Mouse (Mus musculus) neural tube, embryonic 14.5 days (tissue): ENCODE data around the gene M1ap. TPM values are rescaled to one million over a fixed set of nuclear protein-coding genes. Genes with fewer than 3 reads are reported as not detected.

Experiments
- ATAC-seq: fragments of 200-750 bp; cut with Nextera tagmentation; 2 replicates; pipeline ENCODE4 v1.8.0; 2017; ENCODE audit warnings: low read depth, mild to moderate bottlenecking, moderate TSS enrichment, moderate library complexity
- H3K27ac ChIP-seq: fragments of 300-500 bp; sonication (generic); 2 replicates; pipeline ENCODE4 v1.5.1; 2014; ENCODE audit warnings: low read depth, mild to moderate bottlenecking, control low read depth, low read length, moderate library complexity, mixed read lengths
- H3K27me3 ChIP-seq: fragments of 300-500 bp; sonication (generic); 2 replicates; pipeline ENCODE4 v1.6.1; 2014; ENCODE audit warnings: low read length; ENCODE audit not compliant: control insufficient read depth, insufficient read depth
- H3K36me3 ChIP-seq: fragments of 300-500 bp; sonication (generic); 2 replicates; pipeline ENCODE4 v1.6.1; 2014; ENCODE audit warnings: low read length, mixed read lengths; ENCODE audit not compliant: control insufficient read depth, insufficient read depth
- H3K4me1 ChIP-seq: fragments of 300-500 bp; sonication (generic); 2 replicates; pipeline ENCODE4 v1.6.1; 2014; ENCODE audit warnings: low read length; ENCODE audit not compliant: control insufficient read depth, insufficient read depth
- H3K4me2 ChIP-seq: fragments of 300-500 bp; sonication (generic); 2 replicates; pipeline ENCODE4 v1.6.1; 2014; ENCODE audit warnings: mild to moderate bottlenecking, low read depth, low read length, control low read depth
- H3K4me3 ChIP-seq: fragments of 300-500 bp; sonication (generic); 2 replicates; pipeline ENCODE4 v1.5.1; 2014; ENCODE audit warnings: low read depth, low read length, control low read depth, mixed read lengths
- H3K9ac ChIP-seq: fragments of 300-500 bp; sonication (generic); replicated peaks from 2 replicates; pipeline ENCODE4 v1.6.1; 2014; ENCODE audit warnings: low read depth, mild to moderate bottlenecking, control low read depth, low read length, mixed read lengths
- H3K9me3 ChIP-seq: fragments of 300-500 bp; sonication (generic); 2 replicates; pipeline ENCODE4 v1.6.1; 2016; ENCODE audit warnings: low read length; ENCODE audit not compliant: control insufficient read depth
- WGBS: fragments of 180-500 bp; shearing (Covaris S2); extraction: QIAGEN DNeasy Blood & Tissue Kit; methylation state at CpG from one replicate; pipeline ENCODE4 v1.1.7; 2014; 5-methylcytosine and 5-hydroxymethylcytosine counted together
- polyA plus RNA-seq: library from polyadenylated mRNA; unstranded; fragments of >200 nt; fragmentation: Nextera tagmentation; extraction: Ambion mirVana; gene quantifications from 2 replicates; pipeline ENCODE4 v1.2.1, GENCODE M21; 2014

M1ap gene
- polyA plus RNA-seq, 1 experiment from 2014 or later = not detected

DNA sequence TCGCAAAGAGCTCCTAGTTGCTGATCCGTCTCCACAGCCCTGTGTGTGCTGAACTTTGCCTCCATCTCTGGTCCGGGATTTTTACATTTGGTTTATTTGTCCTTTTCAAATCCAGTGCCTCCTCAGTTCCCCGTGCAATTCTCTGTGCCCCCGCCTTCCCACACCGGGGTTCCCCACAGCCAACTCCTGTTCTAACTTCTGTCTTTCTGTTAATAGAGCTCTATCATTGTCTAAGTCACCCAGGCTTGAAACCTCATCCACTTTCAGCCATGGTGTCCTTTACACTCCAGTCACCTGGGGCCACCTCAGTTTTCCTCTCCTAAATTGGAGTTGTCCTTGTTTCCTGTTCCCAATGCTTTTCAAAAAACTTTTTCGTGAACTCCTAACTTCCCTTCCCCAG lies 64.6 kb downstream of the M1ap start:
- Histone ChIP-seq H3K27ac (no peak overlapping the region), H3K9ac (no peak overlapping the region), H3K4me1 (no peaks in the 10 kb centered on the region), H3K36me3 (no peaks in the 10 kb centered on the region), H3K9me3 (no peaks in the 10 kb centered on the region), H3K27me3 (no peaks in the 10 kb centered on the region), H3K4me3 (no peak overlapping the region), H3K4me2 (no peak overlapping the region)
- ATAC-seq = no peak
- WGBS = 85% methylated on average over 7 of the region's 7 CpGs

- Histone ChIP-seq H3K9me3 (no peaks in the 10 kb centered on the region), H3K4me3 (no peak overlapping the region), H3K27ac (no peak overlapping the region), H3K36me3 (no peaks in the 10 kb centered on the region), H3K27me3 (no peaks in the 10 kb centered on the region), H3K4me2 (no peak overlapping the region), H3K4me1 (no peaks in the 10 kb centered on the region), H3K9ac (no peak overlapping the region)
- 78% methylated on average over 6 of the region's 6 CpGs for WGBS
- no peak for ATAC-seq
These were observed 65.1 kb downstream of the M1ap start for GRCm38 (mm10) chr6:83011756-83012155.

GRCm38 (mm10) chr6:83013444-83013843 lies 66.7 kb downstream of the M1ap start:
- Histone ChIP-seq H3K27me3 (no peaks in the 10 kb centered on the region), H3K36me3 (no peaks in the 10 kb centered on the region), H3K4me2 (no peak overlapping the region), H3K4me3 (no peak overlapping the region), H3K9ac (no peak overlapping the region), H3K9me3 (no peaks in the 10 kb centered on the region), H3K27ac (no peak overlapping the region), H3K4me1 (no peaks in the 10 kb centered on the region)
- WGBS = 80% methylated on average over 5 of the region's 5 CpGs
- no peak for ATAC-seq

DNA sequence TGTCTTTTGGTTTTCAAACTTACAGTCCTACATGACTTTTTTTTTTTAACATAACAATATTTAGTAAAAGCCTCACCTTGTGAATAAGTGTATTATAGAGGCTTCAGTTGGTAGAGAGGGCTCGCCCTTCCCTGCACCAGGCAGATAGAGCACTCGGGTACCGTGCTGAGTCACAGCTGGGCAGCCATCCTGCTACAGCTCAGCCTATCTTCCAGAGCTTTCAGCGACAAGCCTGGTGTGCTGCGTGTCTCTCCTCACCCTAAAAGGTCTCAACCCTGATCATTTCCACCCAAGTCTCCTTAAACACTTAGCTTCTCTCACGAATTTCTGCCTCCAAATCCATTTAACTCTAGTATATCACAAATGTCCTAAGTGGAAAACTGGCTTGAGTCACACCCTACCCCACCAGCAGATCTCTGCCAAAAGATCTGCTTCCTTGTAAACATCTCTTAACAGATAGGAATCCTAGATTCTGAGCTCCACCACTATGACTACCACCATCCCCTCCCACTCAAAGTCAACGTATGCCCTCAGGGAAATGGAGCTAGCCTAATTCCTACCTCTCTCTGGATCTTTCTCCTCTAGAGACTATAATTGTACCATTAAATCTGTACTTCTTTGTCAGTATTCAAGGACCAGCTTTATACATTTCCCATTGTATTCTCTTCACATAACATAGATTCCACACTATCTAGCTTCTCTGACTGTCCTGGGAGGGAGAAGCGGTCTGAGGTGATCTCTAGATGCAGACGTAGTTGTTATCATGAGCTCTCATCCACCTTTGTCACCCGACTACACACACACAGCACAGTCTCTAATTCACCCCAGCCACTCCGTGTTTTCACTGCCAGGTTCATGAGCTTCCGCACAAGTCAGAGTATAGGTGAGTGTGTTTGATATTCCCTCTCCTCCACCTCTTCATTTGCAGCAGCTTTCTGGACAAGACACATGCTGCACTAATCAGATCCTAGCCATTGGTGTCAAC lies 68.1 kb downstream of the M1ap start:
- no peak overlapping the region for H3K4me3 ChIP-seq
- H3K4me1 ChIP-seq = no peaks in the 10 kb centered on the region
- no peak overlapping the region for H3K9ac ChIP-seq
- H3K4me2 ChIP-seq = no peak overlapping the region
- H3K27ac ChIP-seq = no peak overlapping the region
- H3K27me3 ChIP-seq = no peaks in the 10 kb centered on the region
- H3K9me3 ChIP-seq = no peaks in the 10 kb centered on the region
- H3K36me3 ChIP-seq = no peaks in the 10 kb centered on the region
- WGBS = 79% methylated on average over 12 of the region's 12 CpGs
- ATAC-seq = no peak

GRCm38 (mm10) chr6:83015749-83016148 lies 69.0 kb downstream of the M1ap start:
- Histone ChIP-seq H3K4me2 (no peak overlapping the region), H3K9me3 (no peaks in the 10 kb centered on the region), H3K27ac (no peak overlapping the region), H3K4me1 (no peaks in the 10 kb centered on the region), H3K27me3 (no peaks in the 10 kb centered on the region), H3K4me3 (no peak overlapping the region), H3K36me3 (no peaks in the 10 kb centered on the region), H3K9ac (no peak overlapping the region)
- 93% methylated on average over 2 of the region's 2 CpGs for WGBS
- no peak for ATAC-seq

- ATAC-seq = no peak
- Histone ChIP-seq H3K4me2 (no peak overlapping the region), H3K27ac (no peak overlapping the region), H3K9ac (no peak overlapping the region), H3K9me3 (no peaks in the 10 kb centered on the region), H3K4me3 (no peak overlapping the region), H3K36me3 (no peaks in the 10 kb centered on the region), H3K27me3 (no peaks in the 10 kb centered on the region), H3K4me1 (no peaks in the 10 kb centered on the region)
- 76% methylated on average over 3 of the region's 3 CpGs for WGBS
These were observed 70.5 kb downstream of the M1ap start for GRCm38 (mm10) chr6:83017190-83017589.

DNA sequence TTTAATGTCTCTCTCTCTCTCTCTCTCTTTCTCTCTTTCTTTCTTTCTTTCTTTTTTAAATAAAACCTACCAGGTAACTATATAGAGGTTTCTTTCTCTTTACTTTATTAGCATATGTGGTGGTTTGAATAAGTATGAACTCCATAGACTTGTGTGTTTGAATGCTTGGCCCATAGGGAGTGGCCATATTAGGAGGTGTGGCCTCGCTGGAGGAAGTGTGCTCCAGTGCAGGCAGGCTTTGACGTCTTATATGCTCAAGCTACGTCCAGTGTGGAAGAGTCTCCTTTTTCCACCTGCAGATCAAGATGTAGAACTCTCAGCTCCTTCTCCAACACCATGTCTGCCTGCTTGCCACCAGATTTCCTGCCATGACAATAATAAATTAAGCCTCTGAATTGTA lies 72.3 kb downstream of the M1ap start:
- H3K36me3 ChIP-seq = no peaks in the 10 kb centered on the region
- ATAC-seq = no peak
- no peak overlapping the region for H3K4me3 ChIP-seq
- no peaks in the 10 kb centered on the region for H3K4me1 ChIP-seq
- no peak overlapping the region for H3K4me2 ChIP-seq
- WGBS = 69% methylated on average over 3 of the region's 3 CpGs
- no peak overlapping the region for H3K9ac ChIP-seq
- no peaks in the 10 kb centered on the region for H3K9me3 ChIP-seq
- no peak overlapping the region for H3K27ac ChIP-seq
- no peaks in the 10 kb centered on the region for H3K27me3 ChIP-seq

DNA sequence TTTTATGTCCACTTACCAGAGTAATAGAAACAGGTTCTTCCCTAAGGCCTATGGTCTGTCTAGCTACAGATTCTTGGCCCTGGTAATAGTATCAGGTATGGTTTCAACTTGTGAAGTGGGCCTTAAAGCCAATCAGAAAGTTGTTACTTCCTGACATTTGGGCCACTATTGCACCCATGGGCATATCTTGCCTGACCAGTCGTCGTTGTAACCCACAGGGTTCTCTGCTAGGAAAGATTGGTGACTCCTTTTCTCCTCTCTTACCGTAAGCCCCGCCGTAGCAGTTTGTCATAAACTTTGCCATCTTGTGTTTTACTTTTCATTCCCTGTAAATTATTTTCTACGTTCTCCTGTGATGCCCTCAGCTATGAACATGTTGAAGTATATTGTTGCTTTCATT lies 73.4 kb downstream of the M1ap start:
- H3K4me3 ChIP-seq = no peak overlapping the region
- no peak overlapping the region for H3K4me2 ChIP-seq
- no peaks in the 10 kb centered on the region for H3K27me3 ChIP-seq
- no peaks in the 10 kb centered on the region for H3K36me3 ChIP-seq
- H3K4me1 ChIP-seq = no peaks in the 10 kb centered on the region
- 89% methylated on average over 6 of the region's 6 CpGs for WGBS
- no peak overlapping the region for H3K27ac ChIP-seq
- no peak for ATAC-seq
- no peaks in the 10 kb centered on the region for H3K9me3 ChIP-seq
- H3K9ac ChIP-seq = no peak overlapping the region

DNA sequence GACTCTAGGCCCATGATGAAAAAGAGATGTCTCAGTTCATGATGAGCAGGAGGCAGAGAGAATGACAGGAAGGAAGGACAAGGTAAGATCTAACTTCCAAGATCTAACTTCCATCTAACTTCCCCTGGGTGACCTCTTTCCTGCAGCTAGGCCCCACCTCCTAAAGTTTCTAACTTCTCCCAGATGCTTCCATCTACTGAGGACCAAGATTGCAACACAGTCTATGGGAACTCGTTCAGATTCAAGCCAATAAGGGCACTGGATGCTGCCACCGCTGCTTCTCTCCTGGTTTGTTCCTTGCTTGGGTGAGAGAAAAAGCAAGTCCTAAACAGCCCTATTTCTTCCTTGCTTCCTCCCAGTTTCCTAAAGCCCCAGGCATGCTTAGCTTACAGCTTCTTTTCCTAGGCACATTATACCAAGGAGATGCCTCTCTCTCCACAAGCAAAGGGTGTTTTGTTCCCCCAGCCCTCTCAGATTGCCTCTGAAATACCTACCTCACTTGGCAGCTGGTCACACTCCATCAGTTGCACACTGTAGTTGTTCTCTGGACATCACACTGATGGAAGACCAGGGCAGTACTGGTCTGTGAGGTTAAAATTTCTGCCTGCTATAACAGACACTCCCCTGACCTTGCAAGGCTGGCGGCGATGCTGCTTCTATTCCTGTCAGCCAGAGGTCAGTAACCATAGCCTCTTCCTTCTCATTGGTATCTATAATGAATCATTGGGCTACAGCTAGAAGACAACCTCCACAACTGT lies 74.3 kb downstream of the M1ap start:
- no peaks in the 10 kb centered on the region for H3K4me1 ChIP-seq
- H3K4me3 ChIP-seq = no peak overlapping the region
- H3K27me3 ChIP-seq = no peaks in the 10 kb centered on the region
- H3K36me3 ChIP-seq = no peaks in the 10 kb centered on the region
- 82% methylated on average over 4 of the region's 4 CpGs for whole genome bisulfite sequencing
- no peak for ATAC-seq
- H3K9me3 ChIP-seq = no peaks in the 10 kb centered on the region
- no peak overlapping the region for H3K9ac ChIP-seq
- H3K27ac ChIP-seq = no peak overlapping the region
- H3K4me2 ChIP-seq = no peak overlapping the region
